Comparison of ENCODE assay signal across 39 mouse cellular contexts in genomic region chr11:109170771-109171170, GRCm38 (mm10). TPM values are rescaled to one million over a fixed set of nuclear protein-coding genes. Genes with fewer than 3 reads are reported as not detected.
"Had no signal": no experiment of that assay in that cellular context is flagged by ENCODE, and none has a peak within 500 bp of the region (broad histone marks: within the 10 kb centered on the region; RNA-seq: fewer than 3 reads in every experiment).

No protein-coding gene starts in this region.

- H3K4me1 ChIP-seq: heart, embryonic 13.5 days; heart, embryonic 15.5 days; hindbrain, embryonic 13.5 days; hindbrain, embryonic 15.5 days; liver, embryonic 13.5 days had no signal

- ATAC-seq: hindbrain, postnatal 0 days; intestine, embryonic 16.5 days had no signal

- H3K4me2 ChIP-seq: heart, embryonic 11.5 days; heart, embryonic 13.5 days; heart, embryonic 15.5 days; hindbrain, embryonic 13.5 days; hindbrain, embryonic 15.5 days; kidney, embryonic 15.5 days; limb, embryonic 12.5 days; liver, embryonic 11.5 days; liver, embryonic 13.5 days had no signal

- H3K27ac ChIP-seq: gastrocnemius, adult 2 months; heart, adult 2 months; heart, embryonic 13.5 days; heart, embryonic 15.5 days; hindbrain, embryonic 13.5 days; hindbrain, embryonic 15.5 days; hindbrain, postnatal 0 days; kidney, embryonic 15.5 days; kidney, postnatal 0 days; left cerebral cortex, adult 2 months; limb, embryonic 10.5 days; limb, embryonic 12.5 days; liver, embryonic 13.5 days had no signal

- H3K9me3 ChIP-seq: heart, embryonic 15.5 days; hindbrain, embryonic 13.5 days; hindbrain, embryonic 15.5 days; kidney, embryonic 15.5 days had no signal

- H3K4me3 ChIP-seq: gastrocnemius, adult 2 months; heart, adult 2 months; heart, embryonic 13.5 days; heart, embryonic 15.5 days; hindbrain, embryonic 13.5 days; hindbrain, embryonic 15.5 days; kidney, embryonic 15.5 days; left cerebral cortex, adult 2 months; limb, embryonic 10.5 days; limb, embryonic 12.5 days; liver, embryonic 13.5 days had no signal

- DNase-seq: gastrocnemius, adult 2 months; gastrocnemius, postnatal 10 days; gastrocnemius, postnatal 25 days; heart, adult 11 months; heart, adult 2 months; heart, postnatal 14 days; heart, postnatal 36 days; kidney, adult 11 months; kidney, adult 2 months; kidney, adult 9 months; kidney, postnatal 14 days; kidney, postnatal 36 days; layer of hippocampus, postnatal 36 days; liver; liver, embryonic 13.5 days had no signal

- H3K36me3 ChIP-seq: heart, embryonic 13.5 days; heart, embryonic 15.5 days; hindbrain, embryonic 13.5 days; hindbrain, embryonic 15.5 days; kidney, embryonic 15.5 days; limb, embryonic 10.5 days; limb, embryonic 12.5 days; liver, embryonic 13.5 days had no signal

- H3K27me3 ChIP-seq: heart, embryonic 13.5 days; hindbrain, embryonic 13.5 days; hindbrain, embryonic 15.5 days; kidney, embryonic 15.5 days; limb, embryonic 12.5 days; liver, embryonic 13.5 days had no signal

- H3K9ac ChIP-seq: heart, embryonic 13.5 days; heart, embryonic 15.5 days; hindbrain, embryonic 13.5 days; hindbrain, embryonic 15.5 days; kidney, embryonic 15.5 days; limb, embryonic 12.5 days; liver, embryonic 13.5 days had no signal

RNA-seq across cellular contexts. Expression of gene E030025P04Rik, which starts 26.6 kb away (rescaled TPM):
- total RNA-seq: gastrocnemius, adult 2 months; gastrocnemius, postnatal 10 days; gastrocnemius, postnatal 25 days; heart, adult 2 months; heart, postnatal 14 days; heart, postnatal 36 days; hematopoietic stem cell, adult 5-6 weeks; hindbrain, postnatal 0 days; layer of hippocampus, adult 18-20 months; layer of hippocampus, postnatal 14 days; layer of hippocampus, postnatal 36 days; left cerebral cortex, adult 2 months; left cerebral cortex, postnatal 14 days; left cerebral cortex, postnatal 36 days had no signal
- polyA plus RNA-seq: frontal cortex, adult 2 months; gonadal fat pad, adult 2 months; heart, adult 2 months; heart, embryonic 11.5 days; heart, embryonic 13.5 days; heart, embryonic 15.5 days; heart, postnatal 0 days; hindbrain, embryonic 13.5 days; hindbrain, embryonic 15.5 days; hindbrain, postnatal 0 days; intestine, embryonic 14.5 days; intestine, embryonic 16.5 days; kidney, adult 2 months; kidney, embryonic 15.5 days; kidney, postnatal 0 days; large intestine, adult 2 months; limb, embryonic 10.5 days; limb, embryonic 12.5 days; limb, embryonic 14.5 days; liver, embryonic 11.5 days; liver, embryonic 13.5 days had no signal
